Mouse (Mus musculus): ENCODE measurements at regions not wholly inside any gene's neighbourhood (a gene's known extent, or its start where the extent isn't known, plus 50 kb on each side); places are given as distances from the start of the nearest gene placed in this dataset.

DNA sequence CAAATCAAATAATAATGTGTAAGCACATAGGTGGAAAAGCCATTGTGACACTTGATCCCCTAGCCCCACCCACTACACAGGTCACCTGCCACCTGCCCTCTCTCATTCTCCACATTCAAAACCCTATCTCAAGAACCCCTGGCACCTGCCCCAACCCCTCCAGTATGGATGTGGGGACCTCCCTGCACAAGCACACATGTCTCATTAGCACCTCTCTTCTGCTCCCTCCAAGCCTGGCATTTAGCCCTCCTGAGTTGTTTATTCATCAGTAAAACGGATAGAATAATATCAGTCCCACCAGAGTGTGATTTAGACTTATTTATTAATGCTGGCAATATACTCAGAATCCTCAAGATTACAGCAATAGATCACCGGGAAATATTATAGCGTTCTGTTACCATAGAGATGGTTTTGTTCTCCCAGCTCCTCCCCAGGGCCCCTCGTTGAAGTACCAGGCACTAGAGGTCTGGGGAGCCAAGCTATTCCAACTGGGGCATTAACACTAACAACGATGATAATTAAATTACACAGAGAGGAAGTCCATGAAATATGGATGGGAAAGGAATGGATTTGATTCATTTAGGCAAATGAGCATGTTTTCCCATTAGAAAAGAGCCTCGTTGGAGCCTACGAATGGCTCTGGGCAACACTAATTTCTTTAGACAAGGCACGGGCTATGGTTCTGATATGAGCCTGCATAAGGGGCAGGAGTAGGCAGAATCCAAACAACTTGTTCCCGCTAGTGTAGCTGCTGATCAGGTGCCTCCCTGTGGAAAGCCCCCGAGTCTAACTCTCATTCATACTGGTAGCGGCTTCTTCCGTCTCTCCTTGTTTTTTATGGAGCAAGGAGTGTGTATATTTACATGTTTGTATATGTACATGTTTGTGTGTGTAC is 148.1 kb upstream of the Hs6st1 start:
- TF ChIP-seq CTCF (IDR thresholded peaks at IDR 0.05), result no peak
- no peak for TF ChIP-seq EP300 (IDR thresholded peaks at IDR 0.05)
